Mouse (Mus musculus) neural tube, postnatal 0 days (tissue): ENCODE results near the gene Ubl4a. TPM values are rescaled to one million over a fixed set of nuclear protein-coding genes. Genes with fewer than 3 reads are reported as not detected.

Source experiments
- microRNA-seq: library from miRNA; unstranded; fragments of <30 nt; microRNA quantifications from one replicate; pipeline ENCODE4, GENCODE M21; 2016
- polyA plus RNA-seq: library from polyadenylated mRNA; unstranded; fragments of >200 nt; fragmentation: Nextera tagmentation; extraction: Ambion mirVana; gene quantifications from 2 replicates; pipeline ENCODE4 v1.2.1, GENCODE M21; 2015

Ubl4a gene
- polyA plus RNA-seq: 62.6 and 63.8 TPM in 2 replicates

GRCm38 (mm10) chrX:74372888-74373549 lies at the start of gene Ubl4a, which contains the start of gene Slc10a3:
Gene Ubl4a (minus strand): TSS chrX:74373218.
Gene Slc10a3 (minus strand): TSS chrX:74373349.

GRCm38 (mm10) chrX:74392535-74393443 lies 19.8 kb upstream of the Ubl4a start, which contains the start of the genes Fam3a and Ikbkg:
Gene Fam3a (minus strand): TSS chrX:74393272.
Gene Ikbkg (plus strand): TSS chrX:74393290.

GRCm38 (mm10) chrX:74353467-74353770 lies 19.6 kb downstream of the Ubl4a start, which contains the start of gene Lage3:
Gene Lage3 (minus strand): TSS chrX:74353618.

GRCm38 (mm10) chrX:74328725-74329161 lies 44.3 kb downstream of the Ubl4a start, which contains the start of gene Plxna3:
Gene Plxna3 (plus strand): TSS chrX:74329066.

Small RNA genes lying within 50 kb of the gene (microRNA-seq; reads per million reads assigned to microRNA genes)
- gene Mir7092: not detected

Other genes starting within 250 kb of the Ubl4a start
- gene Opn1mw, start 245.8 kb downstream of the Ubl4a start, polyA plus RNA-seq: not detected in 2 replicates
- gene Mecp2, start 237.9 kb downstream of the Ubl4a start, polyA plus RNA-seq: 10.4 and 12.3 TPM in 2 replicates
- gene Tex28, start 205.4 kb downstream of the Ubl4a start, polyA plus RNA-seq: not detected in 2 replicates
- 0.06 and 0.11 TPM in 2 replicates for gene Tktl1, start 196.0 kb downstream of the Ubl4a start, polyA plus RNA-seq
- 43.8 and 61.0 TPM in 2 replicates for gene Flna, start 123.4 kb downstream of the Ubl4a start, polyA plus RNA-seq
- gene Emd, start 118.5 kb downstream of the Ubl4a start, polyA plus RNA-seq: 14.8 and 19.3 TPM in 2 replicates
- 381 and 413 TPM in 2 replicates for gene Rpl10, start 102.4 kb downstream of the Ubl4a start, polyA plus RNA-seq
- gene Taz, start 91.3 kb downstream of the Ubl4a start, polyA plus RNA-seq: 71.7 and 76.5 TPM in 2 replicates
- 4.8 and 6.5 TPM in 2 replicates for gene Dnase1l1, start 90.9 kb downstream of the Ubl4a start, polyA plus RNA-seq
- 288 and 316 TPM in 2 replicates for gene Atp6ap1, start 76.1 kb downstream of the Ubl4a start, polyA plus RNA-seq
- 703 and 737 TPM in 2 replicates for gene Gdi1, start 68.2 kb downstream of the Ubl4a start, polyA plus RNA-seq
- 50.7 and 58.8 TPM in 2 replicates for gene Fam50a, start 60.2 kb downstream of the Ubl4a start, polyA plus RNA-seq
- 17.0 and 25.9 TPM in 2 replicates for gene Plxna3, start 44.2 kb downstream of the Ubl4a start, polyA plus RNA-seq
- gene Lage3, start 19.6 kb downstream of the Ubl4a start, polyA plus RNA-seq: 84.2 and 99.7 TPM in 2 replicates
- 7.3 TPM in 2 replicates for gene Slc10a3, start 131 bp upstream of the Ubl4a start, polyA plus RNA-seq
- 29.6 and 32.1 TPM in 2 replicates for gene Fam3a, start 20.1 kb upstream of the Ubl4a start, polyA plus RNA-seq
- gene Ikbkg, start 20.1 kb upstream of the Ubl4a start, polyA plus RNA-seq: 9.5 and 9.7 TPM in 2 replicates
- gene G6pdx, start 56.0 kb upstream of the Ubl4a start, polyA plus RNA-seq: 38.9 and 41.4 TPM in 2 replicates
- gene Gm6880, start 108.2 kb upstream of the Ubl4a start, polyA plus RNA-seq: not detected in 2 replicates
- not detected in 2 replicates for gene Olfr1326-ps1, start 201.7 kb upstream of the Ubl4a start, polyA plus RNA-seq
- gene Olfr1325, start 219.5 kb upstream of the Ubl4a start, polyA plus RNA-seq: not detected in 2 replicates